Mouse (Mus musculus) bone marrow, adult 2 months (tissue): ENCODE data around the gene Ltbp4. TPM values are rescaled to one million over a fixed set of nuclear protein-coding genes. Genes with fewer than 3 reads are reported as not detected.

ENCODE experiments used
- H3K27ac ChIP-seq: fragments of 200-500 bp; 2 replicates; pipeline ENCODE4 v1.5.1; 2012; ENCODE audit warnings: low read depth, mild to moderate bottlenecking, control low read depth, inconsistent platforms, low read length; ENCODE audit not compliant: control insufficient read depth, poor library complexity, insufficient read depth
- H3K4me1 ChIP-seq: fragments of 200-500 bp; 2 replicates; pipeline ENCODE4 v1.6.1; 2011; ENCODE audit warnings: low read length; ENCODE audit not compliant: control insufficient read depth, insufficient read depth
- H3K4me3 ChIP-seq: fragments of 200-500 bp; replicated peaks from 2 replicates; pipeline ENCODE3; 2011; ENCODE audit warnings: mild to moderate bottlenecking, low read depth, low read length, control low read depth; ENCODE audit not compliant: control insufficient read depth
- CTCF ChIP-seq: fragments of 200-500 bp; IDR thresholded peaks from 2 replicates; pipeline ENCODE4 v1.5.1; 2011; ENCODE audit warnings: low read length, control low read depth; ENCODE audit not compliant: control insufficient read depth, insufficient read depth
- POLR2A ChIP-seq: fragments of 200-500 bp; IDR thresholded peaks from 2 replicates; pipeline ENCODE4 v1.6.1; 2011; ENCODE audit warnings: low read depth, mild to moderate bottlenecking, control low read depth, low read length, borderline replicate concordance; ENCODE audit not compliant: control insufficient read depth
- WGBS: fragments of 180-500 bp; shearing (Covaris S2); methylation state at CpG from one replicate; pipeline ENCODE4 v1.1.7; 2018; 5-methylcytosine and 5-hydroxymethylcytosine counted together
- polyA plus RNA-seq: library from polyadenylated mRNA; stranded (reverse); fragments of >200 nt; gene quantifications from 2 replicates; pipeline ENCODE4 v1.2.4, GENCODE M21; 2011; ENCODE audit warnings: low replicate concordance; ENCODE audit not compliant: missing spikeins, insufficient read depth, insufficient read length

Gene Ltbp4
- polyA plus RNA-seq, 1 experiment = 5.8 TPM

- WGBS = 89% methylated on average over 22 of the region's 22 CpGs
- H3K4me3 ChIP-seq = no peak overlapping the region
- TF ChIP-seq CTCF = no peak
- no peak for TF ChIP-seq POLR2A
- H3K27ac ChIP-seq = no peak overlapping the region
- H3K4me1 ChIP-seq = no peaks in the 10 kb centered on the region
Observed at GRCm38 (mm10) chr7:27319411-27319810, 18.1 kb downstream of the Ltbp4 start.

GRCm38 (mm10) chr7:27315958-27316357 lies 21.5 kb downstream of the Ltbp4 start:
- TF ChIP-seq CTCF = no peak
- TF ChIP-seq POLR2A = no peak
- no peak overlapping the region for H3K4me3 ChIP-seq

GRCm38 (mm10) chr7:27314393-27314792 lies 23.1 kb downstream of the Ltbp4 start:
- 92% methylated on average over 3 of the region's 3 CpGs for WGBS

More at GRCm38 (mm10) chr7:27315958-27316357, 21.5 kb downstream of the Ltbp4 start:
- H3K4me1 ChIP-seq = no peaks in the 10 kb centered on the region; the same call in 1 of the 2 replicates
- no peak overlapping the region for H3K27ac ChIP-seq
- 54% methylated on average over 7 of the region's 7 CpGs for WGBS

GRCm38 (mm10) chr7:27311651-27312284 lies 25.7 kb downstream of the Ltbp4 start:
- TF ChIP-seq CTCF (no peak), POLR2A (no peak)
- H3K27ac ChIP-seq = no peak overlapping the region
- H3K4me1 ChIP-seq = no peaks in the 10 kb centered on the region; the same call in 1 of the 2 replicates
- no peak overlapping the region for H3K4me3 ChIP-seq
- WGBS = 80% methylated on average over 12 of the region's 12 CpGs

More at GRCm38 (mm10) chr7:27314393-27314792, 23.1 kb downstream of the Ltbp4 start:
- H3K4me1 ChIP-seq = no peaks in the 10 kb centered on the region; the same call in 1 of the 2 replicates
- no peak overlapping the region for H3K4me3 ChIP-seq
- no peak overlapping the region for H3K27ac ChIP-seq
- TF ChIP-seq CTCF (peak; percentile 30), POLR2A (no peak)

- 52% methylated on average over 8 of the region's 8 CpGs for WGBS
- Histone ChIP-seq H3K4me1 (no peaks in the 10 kb centered on the region; the same call in 1 of the 2 replicates), H3K4me3 (no peak overlapping the region), H3K27ac (no peak overlapping the region)
- TF ChIP-seq CTCF = no peak
- no peak for TF ChIP-seq POLR2A
Observed at GRCm38 (mm10) chr7:27310996-27311535, 26.4 kb downstream of the Ltbp4 start.

GRCm38 (mm10) chr7:27310306-27310705 lies 27.2 kb downstream of the Ltbp4 start:
- Histone ChIP-seq H3K27ac (no peak overlapping the region), H3K4me1 (no peaks in the 10 kb centered on the region; the same call in 1 of the 2 replicates), H3K4me3 (no peak overlapping the region)
- 11% methylated on average over 17 of the region's 17 CpGs for WGBS
- no peak for TF ChIP-seq CTCF
- no peak for TF ChIP-seq POLR2A

GRCm38 (mm10) chr7:27309832-27310231 lies 27.7 kb downstream of the Ltbp4 start:
- TF ChIP-seq POLR2A = no peak
- TF ChIP-seq CTCF = no peak
- no peak overlapping the region for H3K27ac ChIP-seq
- no peaks in the 10 kb centered on the region; the same call in 1 of the 2 replicates for H3K4me1 ChIP-seq
- H3K4me3 ChIP-seq = no peak overlapping the region
- WGBS = 66% methylated on average over 3 of the region's 3 CpGs

- no peak for TF ChIP-seq CTCF
- TF ChIP-seq POLR2A = no peak
- WGBS = 15% methylated on average over 28 of the region's 28 CpGs
- H3K4me1 ChIP-seq = no peaks in the 10 kb centered on the region; the same call in 1 of the 2 replicates
- no peak overlapping the region for H3K4me3 ChIP-seq
- no peak overlapping the region for H3K27ac ChIP-seq
Observed at GRCm38 (mm10) chr7:27308821-27309549, 28.5 kb downstream of the Ltbp4 start.
